Mouse (Mus musculus): ENCODE measurements around the gene Gm13290.
"Not testable (repeated sequence)": the region's sequence is repeated elsewhere in the genome, so short reads cannot be mapped to it uniquely, and the experiment has no call there.

Gm13290 gene

GRCm38 (mm10) chr4:88773534-88773933 is at the start of gene Gm13290:
Gene Gm13290, plus strand, starts transcription at chr4:88773834.
- not testable (repeated sequence) for DNase-seq

GRCm38 (mm10) chr4:88726727-88727126 is 46.9 kb upstream of the Gm13290 start:
- DNase-seq: no peak

GRCm38 (mm10) chr4:88727324-88727723 is 46.3 kb upstream of the Gm13290 start:
- DNase-seq: peak in 1 of 2 experiments; percentile 40

GRCm38 (mm10) chr4:88738480-88738879 is 35.2 kb upstream of the Gm13290 start:
- DNase-seq: peak; percentile 48 to 76

- no peak for DNase-seq
Observed at GRCm38 (mm10) chr4:88739036-88739435, 34.6 kb upstream of the Gm13290 start.

GRCm38 (mm10) chr4:88741426-88741825 is 32.2 kb upstream of the Gm13290 start:
- DNase-seq: no peak

GRCm38 (mm10) chr4:88742771-88743371 is 30.8 kb upstream of the Gm13290 start:
- no peak for DNase-seq

- no peak for DNase-seq
Observed at GRCm38 (mm10) chr4:88744207-88744606, 29.4 kb upstream of the Gm13290 start.

- DNase-seq: no peak
Observed at GRCm38 (mm10) chr4:88749926-88750325, 23.7 kb upstream of the Gm13290 start.

GRCm38 (mm10) chr4:88754818-88755340 is 18.8 kb upstream of the Gm13290 start, which contains the start of gene Gm13271:
Gene Gm13271, plus strand, starts transcription at chr4:88754868.
- peak; percentile 72 to 74 for DNase-seq

- not testable (repeated sequence) for DNase-seq
Observed at GRCm38 (mm10) chr4:88756581-88757513, 16.8 kb upstream of the Gm13290 start.

GRCm38 (mm10) chr4:88757628-88758031 is 16.0 kb upstream of the Gm13290 start:
- peak; percentile 87 to 90 for DNase-seq

- not testable (repeated sequence) for DNase-seq
Observed at GRCm38 (mm10) chr4:88758751-88759150, 14.9 kb upstream of the Gm13290 start.

- peak in 1 of 2 experiments; percentile 35 for DNase-seq
Observed at GRCm38 (mm10) chr4:88759610-88760268, 13.9 kb upstream of the Gm13290 start, which contains the start of gene Gm13283. Gene Gm13283, plus strand, starts transcription at chr4:88760119.

GRCm38 (mm10) chr4:88760431-88760830 is 13.2 kb upstream of the Gm13290 start:
- peak; percentile 46 to 57 for DNase-seq

GRCm38 (mm10) chr4:88761776-88762175 is 11.9 kb upstream of the Gm13290 start:
- DNase-seq: peak; percentile 68 to 69

GRCm38 (mm10) chr4:88762341-88762740 is 11.3 kb upstream of the Gm13290 start:
- DNase-seq: peak in 1 of 2 experiments; percentile 29

- DNase-seq: peak in 1 of 2 experiments; percentile 14
Observed at GRCm38 (mm10) chr4:88763384-88764018, 10.1 kb upstream of the Gm13290 start.

- DNase-seq: not testable (repeated sequence)
Observed at GRCm38 (mm10) chr4:88776622-88777021, 3.0 kb downstream of the Gm13290 start, which contains the start of gene Gm13289. Gene Gm13289, plus strand, starts transcription at chr4:88776922.

GRCm38 (mm10) chr4:88779550-88779949 is 5.9 kb downstream of the Gm13290 start, which contains the start of gene Gm13272:
Gene Gm13272, plus strand, starts transcription at chr4:88779850.
- DNase-seq: not testable (repeated sequence)

GRCm38 (mm10) chr4:88780320-88780719 is 6.7 kb downstream of the Gm13290 start:
- not testable (repeated sequence) for DNase-seq

- DNase-seq: not testable (repeated sequence)
Observed at GRCm38 (mm10) chr4:88781831-88782230, 8.2 kb downstream of the Gm13290 start, which contains the start of gene Ifnz. Gene Ifnz, plus strand, starts transcription at chr4:88782131.
